Comparison of ENCODE assay signal across 14 mouse cellular contexts in the genomic region with DNA sequence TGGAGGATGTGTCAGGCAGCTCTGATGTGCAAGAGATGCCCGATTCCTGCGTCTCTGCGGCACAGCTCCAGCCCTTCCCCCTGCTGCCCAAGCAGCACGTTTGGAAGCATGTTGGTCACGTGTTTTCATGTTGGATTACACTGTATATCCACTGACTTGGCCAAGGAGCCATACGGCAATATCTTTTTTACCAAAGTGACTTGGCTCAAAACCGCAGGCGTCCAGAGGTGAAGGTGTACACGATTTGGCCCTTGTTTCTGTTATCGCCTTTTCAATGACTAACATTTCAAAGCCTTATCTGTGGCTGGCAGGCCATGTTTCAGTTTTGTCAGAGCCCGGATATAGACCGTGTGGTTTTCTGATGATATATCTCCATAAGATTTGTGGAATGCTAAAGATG.
DNase-seq lines count a peak whose midpoint lies in the region; ATAC-seq and TF ChIP-seq lines count a peak whose summit lies in the region.
"Had no signal": no experiment of that assay in that cellular context is flagged by ENCODE, and none has a peak within 500 bp of the region (broad histone marks: within the 10 kb centered on the region; RNA-seq: fewer than 3 reads in every experiment).

No protein-coding gene starts in this region.

- WGBS in kidney, embryonic 16.5 days, result 63% methylated on average over 12 of the region's 12 CpGs
- WGBS in embryonic facial prominence, embryonic 13.5 days, result 62% methylated on average over 12 of the region's 12 CpGs
- WGBS in limb, embryonic 12.5 days, result 48% methylated on average over 12 of the region's 12 CpGs

- H3K27me3 ChIP-seq in kidney, embryonic 16.5 days (ENCODE audit: insufficient read depth, low read length), result peaks cover 5% of the 10 kb centered on the region
- H3K27me3 ChIP-seq in embryonic facial prominence, embryonic 13.5 days, result peaks cover 5% of the 10 kb centered on the region; the same call in 1 of the 2 replicates
- H3K27me3 ChIP-seq in limb, embryonic 12.5 days, result peaks cover 23% of the 10 kb centered on the region
- H3K27me3 ChIP-seq: hindbrain, embryonic 15.5 days; liver, embryonic 12.5 days; megakaryocyte, embryonic 14.5 days had no signal

- H3K36me3 ChIP-seq in kidney, embryonic 16.5 days (ENCODE audit: insufficient read depth, low read length), result no peaks in the 10 kb centered on the region
- no peaks in the 10 kb centered on the region for H3K36me3 ChIP-seq in embryonic facial prominence, embryonic 13.5 days
- H3K36me3 ChIP-seq in limb, embryonic 12.5 days, result no peaks in the 10 kb centered on the region
- H3K36me3 ChIP-seq: forebrain, embryonic 10.5 days; hindbrain, embryonic 15.5 days; liver, embryonic 12.5 days had no signal

- peak overlapping the region; percentile 23 for H3K4me2 ChIP-seq in kidney, embryonic 16.5 days (replicated peaks; ENCODE audit: low read depth, low read length)
- peak overlapping the region; percentile 16; the same call in 1 of the 2 replicates for H3K4me2 ChIP-seq in embryonic facial prominence, embryonic 13.5 days
- H3K4me2 ChIP-seq in limb, embryonic 12.5 days, result peak overlapping the region; percentile 0; the same call in 1 of the 2 replicates
- H3K4me2 ChIP-seq: hindbrain, embryonic 15.5 days; liver, embryonic 12.5 days had no signal

- no peak overlapping the region for H3K4me3 ChIP-seq in kidney, embryonic 16.5 days (ENCODE audit: low read length)
- H3K4me3 ChIP-seq in embryonic facial prominence, embryonic 13.5 days, result no peak overlapping the region
- H3K4me3 ChIP-seq in limb, embryonic 12.5 days (replicated peaks), result no peak overlapping the region
- no peak overlapping the region for H3K4me3 ChIP-seq in gastrocnemius, adult 2 months
- H3K4me3 ChIP-seq: forebrain, embryonic 10.5 days; hindbrain, embryonic 15.5 days; liver, embryonic 12.5 days; megakaryocyte, embryonic 14.5 days had no signal

- H3K9ac ChIP-seq in kidney, embryonic 16.5 days (replicated peaks; ENCODE audit: low read length), result no peak overlapping the region
- H3K9ac ChIP-seq in embryonic facial prominence, embryonic 13.5 days, result no peak overlapping the region
- no peak overlapping the region for H3K9ac ChIP-seq in limb, embryonic 12.5 days (replicated peaks)
- H3K9ac ChIP-seq: hindbrain, embryonic 15.5 days; liver, embryonic 12.5 days had no signal

- H3K9me3 ChIP-seq in kidney, embryonic 16.5 days (ENCODE audit: low read length), result no peaks in the 10 kb centered on the region
- H3K9me3 ChIP-seq in embryonic facial prominence, embryonic 13.5 days, result no peaks in the 10 kb centered on the region
- no peaks in the 10 kb centered on the region for H3K9me3 ChIP-seq in limb, embryonic 12.5 days
- H3K9me3 ChIP-seq: forebrain, embryonic 10.5 days; hindbrain, embryonic 15.5 days; liver, embryonic 12.5 days had no signal

- TF ChIP-seq CTCF in gastrocnemius, adult 2 months (IDR thresholded peaks at IDR 0.05), result no peak

- no peak overlapping the region for H3K27ac ChIP-seq in kidney, embryonic 16.5 days (ENCODE audit: low read length)
- no peak overlapping the region for H3K27ac ChIP-seq in embryonic facial prominence, embryonic 13.5 days
- H3K27ac ChIP-seq in limb, embryonic 12.5 days, result no peak overlapping the region
- H3K27ac ChIP-seq in gastrocnemius, adult 2 months, result no peak overlapping the region
- H3K27ac ChIP-seq: forebrain, embryonic 10.5 days; hindbrain, embryonic 15.5 days; liver, embryonic 12.5 days had no signal

- DNase-seq in cerebellum, postnatal 10 days, result peak; percentile 38 to 51
- DNase-seq in cerebellum, postnatal 4 days (ENCODE audit: low spot score in 2 of 2), result no peak
- no peak for DNase-seq in kidney, adult 18-20 months
- no peak for DNase-seq in thymus, postnatal 10 days (ENCODE audit: low spot score in 2 of 2)
- DNase-seq in gastrocnemius, adult 2 months, result no peak
- DNase-seq: cerebellum, postnatal 36 days; kidney, postnatal 36 days had no signal

- H3K4me1 ChIP-seq in kidney, embryonic 16.5 days (ENCODE audit: insufficient read depth, low read length), result peaks cover 6% of the 10 kb centered on the region; the same call in 1 of the 2 replicates
- peaks cover 13% of the 10 kb centered on the region for H3K4me1 ChIP-seq in embryonic facial prominence, embryonic 13.5 days
- H3K4me1 ChIP-seq in limb, embryonic 12.5 days (replicated peaks), result peaks cover 9% of the 10 kb centered on the region
- H3K4me1 ChIP-seq: hindbrain, embryonic 15.5 days; liver, embryonic 12.5 days; megakaryocyte, embryonic 14.5 days had no signal

- intact Hi-C loops in gastrocnemius, adult 2 months (cut with DNase I), result no loop called here

- no peak for ATAC-seq in kidney, embryonic 16.5 days (ENCODE audit: low FRiP score, low TSS enrichment)
- no peak for ATAC-seq in embryonic facial prominence, embryonic 13.5 days (ENCODE audit: insufficient number of reproducible peaks, insufficient read depth, low FRiP score, low TSS enrichment, low read depth)
- no peak for ATAC-seq in limb, embryonic 12.5 days (ENCODE audit: insufficient number of reproducible peaks, insufficient read depth, low FRiP score, low TSS enrichment, low read depth)
- ATAC-seq: liver, embryonic 12.5 days had no signal

Comparison
In these comparisons a context has a peak if more than half of its experiments do, and no peak if none do; other contexts are left out.
1. DNase-seq: peak in cerebellum, postnatal 10 days (2 of 2); none in cerebellum, postnatal 4 days (0 of 2), kidney, adult 18-20 months (single experiment), thymus, postnatal 10 days (0 of 2) and gastrocnemius, adult 2 months (single experiment).
2. Peak in every context shown above with its lines, with median percentiles within 50 percentile points of each other: H3K4me2 ChIP-seq.